Mouse (Mus musculus) heart, adult 2 months (tissue): ENCODE data around the gene 9430015G10Rik. TPM values are rescaled to one million over a fixed set of nuclear protein-coding genes. Genes with fewer than 3 reads are reported as not detected.

Source experiments
- DNase-seq, 2 experiments: peaks; one replicate each; pipeline ENCODE4 v3.0.0; 2021
- H3K27ac ChIP-seq: fragments of 200-600 bp; 2 replicates; pipeline ENCODE4 v1.8.1; 2022
- H3K27me3 ChIP-seq: fragments of 200-500 bp; 2 replicates; pipeline ENCODE4 v1.6.1; 2012; ENCODE audit warnings: mild to moderate bottlenecking, low read length, inconsistent platforms, mixed read lengths; ENCODE audit not compliant: control insufficient read depth, insufficient read depth
- H3K36me3 ChIP-seq: fragments of 200-500 bp; 2 replicates; pipeline ENCODE4 v1.6.1; 2012; ENCODE audit warnings: low read length, inconsistent platforms; ENCODE audit not compliant: control insufficient read depth, insufficient read depth
- H3K4me1 ChIP-seq: fragments of 200-500 bp; 2 replicates; pipeline ENCODE4 v1.6.1; 2011; ENCODE audit warnings: low read length; ENCODE audit not compliant: control insufficient read depth, insufficient read depth
- H3K4me3 ChIP-seq: fragments of 200-600 bp; 2 replicates; pipeline ENCODE4 v1.8.1; 2022
- H3K79me2 ChIP-seq: fragments of 200-500 bp; replicated peaks from 2 replicates; pipeline ENCODE4 v1.6.1; 2012; ENCODE audit warnings: mild to moderate bottlenecking, inconsistent platforms, low read length, moderate library complexity, mixed read lengths; ENCODE audit not compliant: control insufficient read depth, insufficient read depth
- H3K9ac ChIP-seq: fragments of 200-500 bp; 2 replicates; pipeline ENCODE4 v1.6.1; 2012; ENCODE audit warnings: low read depth, mild to moderate bottlenecking, control low read depth, inconsistent platforms, low read length, mixed read lengths
- CTCF ChIP-seq: fragments of 200-600 bp; IDR thresholded peaks from 2 replicates; pipeline ENCODE4 v1.8.1; 2022; ENCODE audit warnings: antibody characterized with exemption, mild to moderate bottlenecking, moderate library complexity
- EP300 ChIP-seq: fragments of 200-500 bp; IDR thresholded peaks from 2 replicates; pipeline ENCODE4 v1.6.1; 2011; ENCODE audit warnings: low read depth, low read length, control low read depth; ENCODE audit not compliant: insufficient read depth
- POLR2A ChIP-seq: fragments of 200-500 bp; IDR thresholded peaks from 2 replicates; pipeline ENCODE4 v1.6.1; 2011; ENCODE audit warnings: mild to moderate bottlenecking, low read depth, low read length, control low read depth; ENCODE audit not compliant: insufficient read depth
- WGBS: fragments of 180-500 bp; shearing (Covaris S2); methylation state at CpG from one replicate; pipeline ENCODE4 v1.1.7; 2018; 5-methylcytosine and 5-hydroxymethylcytosine counted together
- intact Hi-C: fragments of 180-260 bp; cut with DNase I; formaldehyde crosslinking; loops from one replicate; pipeline ENCODE4 v1.15.1; 2025
- polyA plus RNA-seq: library from polyadenylated mRNA; depleted of rRNA; stranded (reverse); fragments of >200 nt; gene quantifications from 2 replicates; pipeline ENCODE4 v1.2.3, GENCODE M21; 2012
- total RNA-seq, 2 experiments: library from RNA; stranded (reverse); gene quantifications; 2 replicates each; pipeline ENCODE4 v1.2.3; 2021

9430015G10Rik gene
- total and polyA plus RNA-seq, 3 experiments = 1.7 to 5.9 (median 3.5) TPM

DNA sequence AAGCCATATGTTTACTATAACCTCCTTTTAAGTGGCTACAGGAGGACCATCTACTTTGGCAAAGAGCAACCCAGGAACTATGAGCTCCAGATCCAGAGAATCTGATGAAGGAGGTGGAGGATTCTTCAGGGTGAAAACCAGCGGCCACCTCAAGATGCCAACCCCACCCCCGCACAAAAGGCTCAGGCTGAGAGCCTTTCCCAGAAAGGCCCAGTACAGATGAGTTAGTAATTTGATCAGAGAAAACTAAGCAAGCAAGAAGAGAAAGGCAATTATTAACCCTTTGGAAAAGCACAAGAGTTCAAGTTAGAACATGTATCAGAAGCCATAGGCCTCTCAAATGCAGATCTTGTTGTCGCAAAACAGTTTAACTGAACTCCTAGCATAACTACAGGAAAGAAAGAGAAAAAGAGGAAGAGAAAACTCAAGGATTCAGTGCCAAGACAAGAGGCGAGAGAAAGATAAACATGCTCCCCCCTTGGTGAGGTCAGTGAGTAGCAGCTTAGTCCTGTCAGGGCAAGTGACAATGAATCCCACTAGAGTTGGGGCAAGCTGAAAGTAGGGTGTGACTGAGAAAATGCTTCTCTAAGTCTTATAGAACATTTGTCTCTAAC, 27.1 kb upstream of the 9430015G10Rik start:
- H3K36me3 ChIP-seq = no peaks in the 10 kb centered on the region
- no peaks in the 10 kb centered on the region for H3K27me3 ChIP-seq
- no peak overlapping the region for H3K4me3 ChIP-seq
- no peak for TF ChIP-seq EP300
- no peak for TF ChIP-seq CTCF
- no peak for TF ChIP-seq POLR2A
- no peak for DNase-seq
- no peaks in the 10 kb centered on the region for H3K79me2 ChIP-seq
- 73% methylated on average over 4 of the region's 4 CpGs for WGBS
- no peak overlapping the region for H3K9ac ChIP-seq
- no peak overlapping the region for H3K27ac ChIP-seq
- H3K4me1 ChIP-seq = no peaks in the 10 kb centered on the region
- intact Hi-C loops = no loop called here

DNA sequence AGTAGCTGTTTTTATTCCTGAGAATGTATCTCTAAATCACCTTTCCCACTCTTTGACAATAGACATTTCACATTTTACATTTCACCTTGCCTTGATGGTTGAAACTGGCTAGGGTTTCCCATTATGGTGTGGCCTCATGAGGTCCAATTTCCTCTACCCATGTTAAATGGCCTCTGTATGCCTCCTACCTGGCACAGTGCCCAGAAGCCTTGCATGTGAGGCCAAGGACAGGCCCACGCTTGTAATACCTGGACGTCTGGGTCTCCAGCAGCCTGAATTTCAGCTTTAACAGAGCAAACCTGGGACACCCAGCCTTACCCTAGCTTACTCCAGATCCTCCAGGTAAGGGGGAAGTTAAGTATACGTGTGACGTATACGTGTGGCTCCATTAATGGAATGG, 26.4 kb upstream of the 9430015G10Rik start:
- Histone ChIP-seq H3K4me1 (no peaks in the 10 kb centered on the region), H3K4me3 (no peak overlapping the region), H3K27ac (no peak overlapping the region), H3K9ac (no peak overlapping the region), H3K79me2 (no peaks in the 10 kb centered on the region), H3K27me3 (no peaks in the 10 kb centered on the region), H3K36me3 (no peaks in the 10 kb centered on the region)
- WGBS = 75% methylated on average over 5 of the region's 5 CpGs
- intact Hi-C loops = no loop called here
- TF ChIP-seq EP300 (no peak), POLR2A (no peak), CTCF (no peak)
- no peak for DNase-seq

DNA sequence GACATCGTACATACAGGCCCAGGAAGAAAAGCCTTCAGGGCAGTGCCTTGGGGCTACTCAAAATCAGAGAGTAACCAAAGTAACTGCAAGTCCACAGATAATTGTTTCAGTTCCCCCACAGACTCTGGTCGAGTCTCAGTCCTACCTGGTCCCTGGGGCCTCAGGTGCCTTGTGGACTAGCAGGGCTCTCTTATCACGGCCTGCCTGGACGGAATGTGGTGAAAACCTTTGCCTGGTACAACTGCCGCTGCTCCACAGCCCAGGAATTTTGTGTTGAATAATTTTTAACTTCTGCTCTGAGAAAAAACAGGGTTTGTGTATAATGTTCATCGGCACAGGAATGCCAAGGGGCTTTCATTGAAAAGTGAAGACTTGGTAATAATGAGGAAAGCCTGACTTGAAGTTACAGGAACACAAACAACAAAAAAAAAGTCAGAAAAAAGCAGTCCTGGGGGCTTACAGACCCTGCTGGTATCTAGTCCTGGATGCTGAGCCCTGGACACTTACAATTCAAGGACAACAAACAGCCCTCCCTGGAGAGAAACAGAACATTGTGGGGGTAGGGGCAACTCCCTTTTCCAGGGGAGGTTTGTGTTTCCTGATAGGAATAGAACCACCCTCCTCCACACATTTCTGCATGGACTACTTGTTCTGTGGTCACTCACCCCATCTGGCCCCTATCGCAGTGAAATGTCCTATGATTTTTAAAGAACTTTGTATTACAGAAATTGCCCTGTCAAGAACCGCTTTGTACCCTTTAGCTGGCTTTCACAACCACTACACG, 25.5 kb upstream of the 9430015G10Rik start:
- WGBS = 77% methylated on average over 9 of the region's 9 CpGs

DNA sequence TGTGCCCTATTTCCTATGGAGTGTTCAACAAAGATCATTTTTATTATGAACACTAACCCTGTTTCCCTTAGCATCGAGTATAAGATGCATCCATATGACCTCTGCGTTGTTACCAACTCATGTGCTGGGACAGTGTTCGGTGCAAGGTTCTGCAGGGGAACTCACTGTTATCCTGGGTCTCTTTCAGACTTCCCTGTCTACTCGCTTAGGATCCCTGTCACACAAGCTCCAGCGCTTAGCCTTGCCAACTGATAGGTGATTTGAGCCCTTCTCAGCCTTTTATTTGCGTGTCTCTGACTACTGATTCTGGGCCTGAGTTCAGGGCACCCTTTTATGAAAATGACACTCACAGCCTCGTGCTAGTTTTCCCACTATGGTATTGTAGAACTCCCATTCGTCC, 24.5 kb upstream of the 9430015G10Rik start:
- WGBS = 80% methylated on average over 8 of the region's 8 CpGs
- no peak for DNase-seq
- H3K4me3 ChIP-seq = no peak overlapping the region

More for the DNA sequence above, 25.5 kb upstream of the 9430015G10Rik start:
- Histone ChIP-seq H3K36me3 (no peaks in the 10 kb centered on the region), H3K9ac (no peak overlapping the region), H3K79me2 (no peaks in the 10 kb centered on the region), H3K27me3 (no peaks in the 10 kb centered on the region), H3K4me3 (no peak overlapping the region), H3K4me1 (no peaks in the 10 kb centered on the region), H3K27ac (no peak overlapping the region)
- intact Hi-C loops = no loop called here
- no peak for DNase-seq
- TF ChIP-seq CTCF = no peak
- no peak for TF ChIP-seq EP300
- TF ChIP-seq POLR2A = no peak

DNA sequence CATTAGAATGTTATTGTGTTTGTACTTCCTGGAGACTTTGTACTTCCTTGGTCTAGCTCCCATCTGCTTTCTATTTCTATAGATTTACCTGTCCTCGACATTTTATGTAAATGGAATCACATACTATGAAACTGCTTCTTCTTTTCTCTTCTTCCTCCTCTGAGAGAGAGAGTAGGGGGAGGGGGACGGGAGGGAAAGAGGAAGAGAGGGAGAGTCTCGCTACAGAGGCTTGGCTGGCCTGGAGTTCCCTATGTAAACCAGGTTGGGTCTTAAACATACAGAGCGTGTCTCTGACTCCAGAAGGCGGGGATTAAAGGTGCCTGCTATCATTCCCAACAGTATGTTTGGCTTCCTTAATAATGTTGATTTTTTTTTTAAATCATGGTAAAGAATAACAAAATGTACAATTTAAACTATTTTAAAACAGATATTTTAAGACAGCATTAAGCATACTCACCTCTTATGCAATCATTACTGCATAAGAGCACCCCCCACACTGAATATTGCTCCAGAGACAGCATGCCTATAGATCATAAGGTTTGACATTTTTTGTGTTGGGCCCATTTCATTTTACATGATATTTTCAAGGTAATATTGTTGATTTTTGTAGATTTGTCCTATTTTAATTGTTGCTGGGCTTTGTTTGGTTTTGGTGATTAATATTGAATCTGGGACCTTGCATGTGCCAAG, 22.2 kb upstream of the 9430015G10Rik start:
- H3K27ac ChIP-seq = no peak overlapping the region
- WGBS = 34% methylated on average over 5 of the region's 5 CpGs
- H3K27me3 ChIP-seq = no peaks in the 10 kb centered on the region
- H3K36me3 ChIP-seq = no peaks in the 10 kb centered on the region
- no peaks in the 10 kb centered on the region for H3K4me1 ChIP-seq
- intact Hi-C loops = no loop called here
- no peak overlapping the region for H3K4me3 ChIP-seq
- no peak overlapping the region for H3K9ac ChIP-seq
- no peak for TF ChIP-seq POLR2A
- no peak for TF ChIP-seq EP300
- no peak for TF ChIP-seq CTCF
- no peak for DNase-seq
- no peaks in the 10 kb centered on the region for H3K79me2 ChIP-seq

More for the DNA sequence above, 24.5 kb upstream of the 9430015G10Rik start:
- intact Hi-C loops = no loop called here
- H3K27me3 ChIP-seq = no peaks in the 10 kb centered on the region
- TF ChIP-seq POLR2A = no peak
- no peak for TF ChIP-seq EP300
- TF ChIP-seq CTCF = no peak
- H3K9ac ChIP-seq = no peak overlapping the region
- no peaks in the 10 kb centered on the region for H3K36me3 ChIP-seq
- no peak overlapping the region for H3K27ac ChIP-seq
- no peaks in the 10 kb centered on the region for H3K79me2 ChIP-seq
- no peaks in the 10 kb centered on the region for H3K4me1 ChIP-seq

DNA sequence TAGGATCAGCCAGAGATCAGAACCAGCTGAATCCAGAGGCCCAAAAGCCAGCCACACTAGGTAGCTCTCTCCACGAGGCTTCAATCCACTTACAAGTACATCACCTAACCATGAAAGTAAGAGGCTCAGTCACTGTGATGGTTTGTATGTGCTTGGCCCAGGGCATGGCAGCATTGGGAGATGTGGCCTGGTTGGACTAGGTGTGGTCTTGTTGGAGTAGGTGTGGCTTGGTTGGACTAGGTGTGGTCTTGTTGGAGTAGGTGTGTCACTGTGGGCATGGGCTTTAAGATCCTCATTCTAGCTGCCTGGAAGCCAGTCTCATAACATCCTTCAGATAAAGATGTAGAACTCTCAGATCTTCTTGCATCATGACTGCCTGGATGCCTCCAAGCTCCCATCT, 18.5 kb upstream of the 9430015G10Rik start:
- H3K79me2 ChIP-seq = no peaks in the 10 kb centered on the region
- no peak overlapping the region for H3K4me3 ChIP-seq
- no peaks in the 10 kb centered on the region for H3K27me3 ChIP-seq
- intact Hi-C loops = no loop called here
- no peak overlapping the region for H3K27ac ChIP-seq
- H3K9ac ChIP-seq = no peak overlapping the region
- no peaks in the 10 kb centered on the region for H3K4me1 ChIP-seq
- no peak for DNase-seq
- no peak for TF ChIP-seq POLR2A
- no peak for TF ChIP-seq EP300
- WGBS = 60% methylated on average over 1 of the region's 1 CpGs
- H3K36me3 ChIP-seq = no peaks in the 10 kb centered on the region
